Mouse (Mus musculus): ENCODE data around the gene Il1r2. TPM values are rescaled to one million over a fixed set of nuclear protein-coding genes. Genes with fewer than 3 reads are reported as not detected.

The Il1r2 gene
- total RNA-seq (2021) = under 1 TPM in 1 of 2 experiments, not detected in 1; 0.52 TPM

- DNase-seq (ENCODE audit: extremely low spot score in 1 of 2, low spot score in 1 of 2) = no peak
Observed at GRCm38 (mm10) chr1:40073779-40074178, at the start of gene Il1r2. Gene Il1r2 (plus strand): TSS chr1:40074079.

DNA sequence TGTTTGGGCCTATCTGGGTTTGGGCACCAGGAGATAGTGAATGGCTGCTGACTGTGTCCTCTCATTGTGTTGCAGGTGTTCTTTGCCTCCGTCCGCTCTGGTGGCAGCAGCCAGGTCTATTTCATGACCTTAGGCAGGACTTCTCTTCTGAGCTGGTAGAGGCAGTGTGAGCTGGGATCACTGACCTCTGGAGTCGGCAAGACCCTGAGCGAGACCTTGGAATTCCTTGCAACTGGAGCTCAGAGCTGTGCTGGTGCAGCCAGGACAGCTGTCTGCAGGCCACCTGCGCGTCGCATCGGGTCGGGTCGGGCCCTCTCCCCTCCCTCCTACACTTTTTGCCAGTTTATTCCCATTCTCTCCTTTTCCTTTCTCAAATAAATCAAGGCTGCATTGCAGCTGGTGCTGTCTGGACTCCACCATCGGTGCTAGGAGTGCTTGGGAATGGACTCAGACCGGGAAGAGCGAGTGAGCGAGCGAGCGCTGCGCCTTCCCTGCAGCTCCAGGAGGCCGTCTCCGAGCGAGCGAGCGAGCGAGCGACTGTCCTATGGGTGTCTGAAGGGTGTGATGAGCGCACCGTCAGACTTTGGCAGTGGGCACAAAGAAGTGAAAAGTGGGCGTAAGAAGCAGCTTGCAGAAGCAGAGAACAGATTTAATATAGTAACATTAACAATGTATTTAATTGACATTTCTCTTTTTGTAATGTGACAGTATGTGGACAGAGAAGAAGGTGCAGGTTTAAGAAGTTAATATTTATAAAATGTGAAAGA, 49.1 kb upstream of the Il1r2 start:
- DNase-seq (ENCODE audit: extremely low spot score in 1 of 2, low spot score in 1 of 2) = no peak

DNA sequence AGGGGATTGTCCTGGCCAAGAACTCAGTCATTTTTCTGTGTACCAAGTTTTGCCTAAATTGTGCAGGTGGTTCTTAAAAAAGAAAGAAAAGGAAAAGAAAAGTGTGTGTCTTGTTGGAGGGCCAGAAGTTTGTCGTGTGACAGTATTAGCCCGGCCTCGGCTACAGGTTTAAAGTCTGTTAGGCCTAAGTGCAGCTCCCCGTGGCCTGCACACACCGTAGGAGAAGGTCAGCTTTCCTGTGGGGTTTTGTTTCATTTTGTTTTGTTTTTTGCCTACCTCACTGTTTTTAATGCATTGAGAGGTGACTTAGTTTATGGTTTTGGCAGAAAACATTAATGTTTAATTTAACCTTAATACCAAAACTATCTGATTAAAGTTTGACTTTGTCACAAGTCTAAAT, 48.5 kb upstream of the Il1r2 start:
- no peak for DNase-seq (ENCODE audit: extremely low spot score in 1 of 2, low spot score in 1 of 2)

DNA sequence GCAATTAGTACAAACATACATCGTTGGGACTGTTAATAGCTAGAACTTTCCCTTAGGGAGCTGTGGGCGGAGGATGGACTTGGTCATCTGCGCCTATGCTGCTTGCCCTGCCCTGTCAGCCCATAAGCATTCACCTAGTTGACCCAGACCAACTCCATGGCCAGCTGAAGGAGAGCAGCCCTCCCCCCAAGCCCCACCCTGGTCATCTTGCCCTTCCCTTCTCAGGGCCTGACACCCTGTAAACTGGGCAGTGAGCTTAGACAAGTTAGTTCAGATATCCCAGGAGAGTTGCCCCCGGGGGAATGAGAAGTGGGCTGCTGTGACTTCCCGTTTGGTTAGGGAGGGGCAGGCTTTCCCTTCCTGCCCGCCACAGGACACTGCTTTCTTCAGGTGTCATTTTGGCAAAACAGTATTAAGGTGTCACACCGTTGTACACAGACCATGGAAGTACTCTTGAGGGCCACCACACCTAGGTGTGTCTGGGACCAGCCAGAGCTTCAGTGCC, 46.7 kb upstream of the Il1r2 start:
- DNase-seq (ENCODE audit: extremely low spot score in 1 of 2, low spot score in 1 of 2) = no peak

GRCm38 (mm10) chr1:40028207-40028998, 45.5 kb upstream of the Il1r2 start:
- DNase-seq (ENCODE audit: extremely low spot score in 1 of 2, low spot score in 1 of 2) = no peak

- no peak for DNase-seq (ENCODE audit: extremely low spot score in 1 of 2, low spot score in 1 of 2)
Observed at GRCm38 (mm10) chr1:40029597-40029996, 44.3 kb upstream of the Il1r2 start.

- no peak for DNase-seq (ENCODE audit: extremely low spot score in 1 of 2, low spot score in 1 of 2)
Observed at GRCm38 (mm10) chr1:40030287-40030975, 43.4 kb upstream of the Il1r2 start.

DNA sequence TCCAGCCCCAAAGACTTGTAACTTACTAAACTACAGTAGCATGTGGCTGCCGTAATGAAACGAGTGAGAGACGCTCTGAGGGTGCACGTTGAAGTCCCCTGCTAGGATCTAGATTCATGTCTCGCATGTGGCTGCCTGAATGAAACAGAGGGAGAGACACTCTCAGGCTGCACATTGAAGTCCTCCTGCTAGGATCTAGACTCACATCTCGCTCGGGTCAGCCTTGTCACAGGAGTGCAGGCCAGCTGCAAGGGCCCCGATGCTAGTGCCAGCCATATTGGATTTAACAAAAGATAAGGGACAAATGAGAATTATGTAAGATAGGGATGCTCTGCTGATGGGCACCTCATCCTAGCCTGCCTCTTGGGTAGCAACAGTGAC, 42.9 kb upstream of the Il1r2 start:
- no peak for DNase-seq (ENCODE audit: extremely low spot score in 1 of 2, low spot score in 1 of 2)

DNA sequence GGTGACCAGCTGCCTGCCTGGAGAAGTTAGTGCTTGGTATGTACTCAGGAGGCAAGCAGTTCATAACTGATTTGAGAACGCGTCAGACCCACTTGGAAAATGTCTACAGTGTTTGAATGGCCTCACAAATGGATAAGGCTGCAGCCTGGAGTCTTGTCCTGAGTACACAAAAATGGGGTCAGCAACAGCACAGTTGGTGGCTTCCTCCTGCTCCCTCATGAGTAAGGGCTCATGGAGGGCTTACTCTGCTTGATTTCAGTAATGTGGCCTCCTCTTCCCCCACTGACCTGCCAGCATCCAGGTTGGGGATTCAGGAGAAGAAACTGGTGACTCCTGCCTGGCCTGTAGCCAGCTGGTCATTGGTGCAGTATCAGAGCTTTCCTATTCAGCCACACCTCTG, 42.3 kb upstream of the Il1r2 start:
- DNase-seq (ENCODE audit: extremely low spot score in 1 of 2, low spot score in 1 of 2) = no peak

DNA sequence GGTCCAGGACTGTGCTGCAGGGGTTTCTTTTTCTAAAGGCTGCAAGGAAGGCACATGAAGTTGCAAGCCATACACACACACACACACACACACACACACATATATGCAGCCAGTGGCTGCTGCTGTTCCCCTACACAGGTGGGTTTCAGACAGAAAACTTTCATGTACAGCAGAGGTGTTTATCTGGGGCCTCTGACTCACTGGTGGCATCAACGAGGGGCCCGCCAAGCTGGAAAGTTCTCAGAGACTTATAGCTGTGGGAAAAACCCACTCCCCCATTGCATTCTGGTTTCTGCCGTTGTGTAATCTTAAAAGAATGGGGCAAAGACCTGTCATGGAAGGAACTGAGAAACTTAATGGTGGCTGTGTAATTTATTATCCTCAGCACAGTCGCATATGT, 40.6 kb upstream of the Il1r2 start:
- no peak for DNase-seq (ENCODE audit: extremely low spot score in 1 of 2, low spot score in 1 of 2)

GRCm38 (mm10) chr1:40033743-40034420, 40.0 kb upstream of the Il1r2 start:
- DNase-seq (ENCODE audit: extremely low spot score in 1 of 2, low spot score in 1 of 2) = no peak

DNA sequence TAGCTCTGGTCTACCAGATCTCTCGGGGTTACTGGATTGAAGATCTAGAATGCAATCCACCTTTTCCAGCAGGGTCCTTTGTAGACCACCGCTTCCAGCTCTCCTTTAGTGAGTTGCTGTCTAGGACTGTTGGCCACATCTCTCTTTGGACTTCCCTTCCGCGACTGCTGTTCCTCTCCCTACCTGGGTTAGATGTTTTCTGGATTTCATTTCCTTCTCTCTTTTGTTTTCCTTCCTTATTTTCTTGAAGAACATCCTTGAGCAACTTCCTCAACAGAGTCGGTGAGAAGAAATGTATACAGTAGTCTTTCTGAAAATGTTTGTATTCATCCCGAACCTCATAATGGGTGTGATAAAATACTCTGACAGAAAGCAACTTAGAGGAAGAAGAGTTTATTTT, 36.0 kb upstream of the Il1r2 start:
- no peak for DNase-seq (ENCODE audit: extremely low spot score in 1 of 2, low spot score in 1 of 2)

DNA sequence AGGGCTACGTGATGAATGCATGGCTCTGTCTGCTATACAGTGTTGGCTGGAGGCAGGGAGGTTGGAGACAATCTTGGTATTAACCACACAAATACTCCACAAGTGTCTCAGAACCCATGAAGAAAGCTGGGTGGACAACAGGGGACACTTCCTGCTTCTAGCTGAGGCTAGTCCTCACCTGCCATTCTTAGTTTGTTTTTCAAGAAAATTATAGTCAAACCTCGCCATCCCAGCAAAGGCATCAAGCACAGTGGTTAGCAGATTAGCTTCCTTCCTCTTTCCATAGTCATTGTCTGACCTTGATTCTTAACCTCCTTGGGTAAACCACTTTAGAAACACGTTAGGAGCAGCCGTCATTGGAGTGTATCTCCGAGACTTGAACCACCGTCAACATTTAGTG, 28.2 kb upstream of the Il1r2 start:
- no peak for DNase-seq (ENCODE audit: extremely low spot score in 1 of 2, low spot score in 1 of 2)

DNA sequence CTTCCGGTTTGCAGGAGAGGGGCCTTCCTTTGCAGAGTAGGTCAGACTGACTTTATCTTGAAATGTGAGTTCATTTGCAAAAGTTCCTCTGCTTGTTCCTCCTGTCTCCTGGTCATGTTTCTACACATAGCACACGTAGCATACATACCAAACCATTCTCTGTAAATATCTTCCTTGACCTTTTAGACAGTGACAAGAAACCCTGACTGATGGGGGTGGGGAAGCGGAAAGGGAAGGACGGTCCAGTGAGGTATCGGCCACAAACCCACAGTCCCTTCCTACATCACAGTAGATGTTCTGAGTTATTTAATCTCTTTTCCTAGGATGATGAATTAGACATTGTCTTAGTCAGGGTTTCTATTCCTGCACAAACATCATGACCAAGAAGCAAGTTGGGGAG, 27.3 kb upstream of the Il1r2 start:
- DNase-seq (ENCODE audit: extremely low spot score in 1 of 2, low spot score in 1 of 2) = no peak

DNA sequence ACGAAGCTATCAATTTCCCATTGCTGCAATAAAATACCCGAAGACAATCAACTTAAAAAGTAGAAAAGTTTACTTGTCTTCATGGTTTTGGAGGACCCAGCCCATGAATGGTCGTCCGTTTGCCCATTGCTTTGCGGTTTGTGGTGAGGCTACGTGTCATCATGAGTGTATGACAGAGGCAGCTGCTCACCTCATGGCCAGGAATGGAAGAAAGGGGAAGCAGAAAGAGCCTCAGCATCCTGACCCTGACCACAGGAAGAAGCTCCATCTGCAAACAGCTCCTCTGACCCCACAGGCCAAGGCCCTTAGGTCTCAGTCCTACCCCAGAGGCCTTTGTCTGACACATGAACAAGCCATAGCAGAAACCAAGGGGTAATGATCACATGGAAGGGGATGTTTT, 22.7 kb upstream of the Il1r2 start:
- no peak for DNase-seq (ENCODE audit: extremely low spot score in 1 of 2, low spot score in 1 of 2)

DNA sequence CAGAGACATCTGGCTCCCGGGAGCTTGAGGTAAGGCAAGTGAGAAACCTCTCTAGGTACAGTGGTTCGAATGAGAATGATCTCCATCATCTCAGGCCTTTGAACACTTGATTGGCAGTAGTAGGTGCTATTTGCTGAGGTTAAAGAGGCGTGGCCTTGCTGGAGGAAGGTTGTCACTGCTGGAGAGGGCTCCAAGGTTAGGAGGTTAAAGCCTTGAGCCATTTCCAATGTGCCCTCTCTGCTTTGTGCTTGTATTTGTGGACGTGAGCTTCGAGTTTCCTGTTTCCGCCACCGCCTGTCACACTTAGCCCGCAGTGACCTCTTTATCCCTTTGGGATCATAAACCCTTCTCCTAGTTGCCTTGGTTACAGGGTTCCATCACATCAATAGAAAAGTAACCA, 21.7 kb upstream of the Il1r2 start:
- no peak for DNase-seq (ENCODE audit: extremely low spot score in 1 of 2, low spot score in 1 of 2)

DNA sequence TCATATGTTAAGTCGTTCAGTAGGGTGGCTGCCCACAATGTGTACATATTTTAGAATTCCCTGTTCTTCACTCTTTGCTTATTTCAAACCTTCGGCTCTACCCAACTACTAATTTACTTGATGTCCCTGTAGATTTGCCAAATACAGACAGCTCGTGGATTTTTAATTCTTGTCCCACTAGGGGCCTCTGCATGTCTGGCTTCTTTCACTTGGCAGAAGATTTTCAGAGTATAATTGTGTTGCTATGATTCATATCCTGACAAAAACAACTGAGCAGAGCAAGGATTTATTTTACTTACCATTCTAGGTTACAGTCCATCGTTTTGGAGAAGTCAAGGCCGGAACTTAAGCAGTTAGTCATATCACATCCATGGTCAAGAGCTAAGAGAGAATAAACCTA, 20.8 kb upstream of the Il1r2 start:
- no peak for DNase-seq (ENCODE audit: extremely low spot score in 1 of 2, low spot score in 1 of 2)

DNA sequence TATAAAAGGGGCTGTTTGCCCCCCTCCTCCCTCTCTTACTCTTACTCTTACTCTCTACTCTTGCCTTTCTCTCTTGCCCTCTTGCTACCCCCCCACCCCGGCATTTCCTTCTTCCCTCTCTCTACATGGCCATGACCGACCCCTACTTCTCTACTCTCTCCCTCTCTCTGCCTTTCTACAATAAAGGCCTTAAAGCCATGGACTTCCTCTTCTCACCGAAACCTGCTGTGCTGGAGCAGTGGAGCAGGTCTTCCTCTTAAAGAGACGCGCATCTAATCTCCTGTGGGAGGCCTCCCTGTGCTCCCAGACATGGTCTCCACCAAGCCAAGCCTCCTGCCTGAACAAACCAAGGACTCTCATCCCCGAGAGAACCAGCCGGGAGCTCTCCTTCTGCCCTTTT, 18.8 kb upstream of the Il1r2 start:
- no peak for DNase-seq (ENCODE audit: extremely low spot score in 1 of 2, low spot score in 1 of 2)

DNA sequence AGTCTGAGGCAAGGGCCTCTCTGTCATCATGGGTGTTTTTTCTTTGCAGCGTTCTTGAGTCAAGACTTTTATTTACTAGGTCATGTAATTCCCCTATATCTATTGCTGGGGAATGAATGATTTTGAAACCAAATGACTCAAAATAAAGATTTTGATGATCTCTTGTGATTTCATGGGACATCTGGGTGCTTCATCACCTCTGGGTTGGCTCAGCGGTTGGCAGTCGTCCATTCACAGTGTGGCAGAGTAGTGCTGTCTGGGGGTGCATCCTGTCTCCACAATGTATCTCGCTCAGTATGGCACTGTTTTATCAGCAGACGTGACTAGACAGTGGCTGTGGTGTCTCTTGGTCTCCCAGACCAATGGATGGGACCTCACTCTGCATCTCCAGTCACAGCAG, 17.9 kb upstream of the Il1r2 start:
- no peak for DNase-seq (ENCODE audit: extremely low spot score in 1 of 2, low spot score in 1 of 2)

DNA sequence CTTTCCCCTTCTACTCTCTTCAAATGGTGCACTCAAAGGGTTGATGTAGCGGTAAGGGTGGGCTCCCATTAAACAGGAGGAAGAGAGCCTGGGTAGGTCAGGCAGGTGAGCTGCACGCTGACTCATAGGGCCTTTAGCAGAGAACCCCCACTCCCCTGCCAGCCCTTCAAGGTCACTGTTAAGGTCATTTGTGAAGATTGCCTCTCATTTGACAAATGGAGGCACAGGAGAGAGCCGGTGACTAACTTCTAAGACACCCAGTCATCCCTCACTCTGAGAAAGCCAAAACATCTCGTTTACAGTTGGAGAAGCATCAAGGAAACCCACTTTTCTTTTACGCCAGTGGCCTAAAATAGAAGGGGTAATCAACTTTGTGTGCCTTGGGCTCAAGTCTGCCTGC, 16.5 kb upstream of the Il1r2 start:
- DNase-seq (ENCODE audit: extremely low spot score in 1 of 2, low spot score in 1 of 2) = no peak

DNA sequence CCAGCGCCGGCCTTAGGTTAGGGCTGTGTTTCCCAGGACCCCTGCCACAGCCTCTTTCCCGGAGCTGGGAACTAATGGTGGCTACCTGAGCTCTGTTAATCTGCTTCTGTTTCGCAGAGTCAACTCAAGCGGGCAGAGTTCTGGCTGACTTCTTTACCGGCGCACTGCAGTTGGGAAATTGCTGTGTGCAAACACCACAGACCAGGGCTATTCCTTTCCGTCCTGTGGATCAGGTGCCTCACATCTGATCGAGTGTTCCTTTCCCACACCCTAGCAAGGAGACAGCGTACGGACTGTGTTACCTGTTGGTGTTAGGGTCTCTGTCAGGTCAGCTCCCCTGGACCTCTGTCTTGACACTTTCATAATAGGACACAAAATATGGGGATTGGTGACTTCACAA, 15.9 kb upstream of the Il1r2 start:
- no peak for DNase-seq (ENCODE audit: extremely low spot score in 1 of 2, low spot score in 1 of 2)

Measured in layer of hippocampus, postnatal 25 days (tissue).